Mouse (Mus musculus) forebrain, embryonic 11.5 days (tissue): Measurements from ENCODE around the gene BC048562. TPM values are rescaled to one million over a fixed set of nuclear protein-coding genes. Genes with fewer than 3 reads are reported as not detected.
A peak's percentile ranks its signal among the peaks of the same experiment; 100 is the strongest.

Source experiments
- ATAC-seq: fragments of 200-750 bp; cut with Nextera tagmentation; replicated peaks from 2 replicates; pipeline ENCODE4 v1.8.0; 2017; ENCODE audit warnings: moderate TSS enrichment; ENCODE audit not compliant: low FRiP score
- DNase-seq: peaks from one replicate; pipeline ENCODE4 v3.0.0-alpha.2; 2017; ENCODE audit warnings: low spot score
- H3K27ac ChIP-seq: fragments of 300-500 bp; sonication (generic); 2 replicates; pipeline ENCODE4 v1.5.1; 2014; ENCODE audit warnings: low read depth, low read length
- H3K27me3 ChIP-seq: fragments of 300-500 bp; sonication (generic); 2 replicates; pipeline ENCODE4 v1.6.1; 2014; ENCODE audit warnings: mild to moderate bottlenecking, low read length, mixed read lengths; ENCODE audit not compliant: control insufficient read depth, insufficient read depth
- H3K36me3 ChIP-seq: fragments of 300-500 bp; sonication (generic); 2 replicates; pipeline ENCODE4 v1.6.1; 2014; ENCODE audit warnings: mild to moderate bottlenecking, low read length, moderate library complexity, mixed read lengths; ENCODE audit not compliant: control insufficient read depth, insufficient read depth
- H3K4me1 ChIP-seq: fragments of 300-500 bp; sonication (generic); replicated peaks from 2 replicates; pipeline ENCODE4 v1.6.1; 2014; ENCODE audit warnings: low read length, mixed read lengths; ENCODE audit not compliant: control insufficient read depth, insufficient read depth
- H3K4me2 ChIP-seq: fragments of 300-500 bp; sonication (generic); 2 replicates; pipeline ENCODE4 v1.6.1; 2014; ENCODE audit warnings: low read depth, mild to moderate bottlenecking, low read length, moderate library complexity, mixed read lengths; ENCODE audit not compliant: severe bottlenecking
- H3K4me3 ChIP-seq: fragments of 300-500 bp; sonication (generic); 2 replicates; pipeline ENCODE4 v1.5.1; 2014; ENCODE audit warnings: low read depth, low read length
- H3K9ac ChIP-seq: fragments of 300-500 bp; sonication (generic); 2 replicates; pipeline ENCODE4 v1.6.1; 2014; ENCODE audit warnings: low read length
- H3K9me3 ChIP-seq: fragments of 300-500 bp; sonication (generic); 2 replicates; pipeline ENCODE4 v1.6.1; 2016; ENCODE audit warnings: low read length, mixed read lengths; ENCODE audit not compliant: control insufficient read depth
- WGBS: fragments of 180-500 bp; shearing (Covaris S2); extraction: QIAGEN DNeasy Blood & Tissue Kit; methylation state at CpG from one replicate; pipeline ENCODE4 v1.1.7; 2014; 5-methylcytosine and 5-hydroxymethylcytosine counted together
- polyA plus RNA-seq: library from polyadenylated mRNA; unstranded; fragments of >200 nt; fragmentation: Nextera tagmentation; extraction: Ambion mirVana; gene quantifications from 2 replicates; pipeline ENCODE4 v1.2.1, GENCODE M21; 2014

BC048562 gene
- polyA plus RNA-seq, 1 experiment from 2014 or later: not detected

GRCm38 (mm10) chr9:108479721-108480351 lies 43.6 kb downstream of the BC048562 start, which contains the start of gene Lamb2:
Gene Lamb2, plus strand, starts transcription at chr9:108479736.
- Histone ChIP-seq H3K9me3 (no peaks in the 10 kb centered on the region), H3K27ac (peak within 1 kb of the TSS; percentile 79), H3K4me3 (peak within 1 kb of the TSS; percentile 44), H3K36me3 (peaks cover 4% of the 10 kb centered on the region), H3K4me1 (peaks cover 13% of the 10 kb centered on the region; the same call in 1 of the 2 replicates), H3K4me2 (peak within 1 kb of the TSS; percentile 68), H3K27me3 (no peaks in the 10 kb centered on the region), H3K9ac (peak within 1 kb of the TSS; percentile 73)
- WGBS: 8% methylated on average over 10 of the region's 10 CpGs
- ATAC-seq (peak; percentile 68), DNase-seq (peak; percentile 64)

- 94% methylated on average over 28 of the region's 28 CpGs for WGBS
- H3K9ac ChIP-seq: no peak overlapping the region
- no peak for ATAC-seq
- no peak overlapping the region for H3K4me2 ChIP-seq
- no peak overlapping the region for H3K27ac ChIP-seq
- no peak overlapping the region for H3K4me3 ChIP-seq
- no peak for DNase-seq
- H3K4me1 ChIP-seq: peaks cover 13% of the 10 kb centered on the region; the same call in 1 of the 2 replicates
- H3K9me3 ChIP-seq: no peaks in the 10 kb centered on the region
- H3K27me3 ChIP-seq: no peaks in the 10 kb centered on the region
- H3K36me3 ChIP-seq: peaks cover 4% of the 10 kb centered on the region
Measured at GRCm38 (mm10) chr9:108480813-108481519, 44.7 kb downstream of the BC048562 start.

- Histone ChIP-seq H3K27me3 (no peaks in the 10 kb centered on the region), H3K9ac (no peak overlapping the region), H3K4me3 (no peak overlapping the region), H3K4me2 (no peak overlapping the region), H3K9me3 (no peaks in the 10 kb centered on the region), H3K4me1 (peaks cover 13% of the 10 kb centered on the region; the same call in 1 of the 2 replicates), H3K36me3 (peaks cover 4% of the 10 kb centered on the region), H3K27ac (no peak overlapping the region)
- DNase-seq (no peak), ATAC-seq (no peak)
- WGBS: 91% methylated on average over 19 of the region's 19 CpGs
Measured at GRCm38 (mm10) chr9:108481520-108482210, 45.4 kb downstream of the BC048562 start.

- H3K4me2 ChIP-seq: no peak overlapping the region
- H3K27me3 ChIP-seq: no peaks in the 10 kb centered on the region
- no peak overlapping the region for H3K4me3 ChIP-seq
- no peak overlapping the region for H3K27ac ChIP-seq
- peaks cover 13% of the 10 kb centered on the region; the same call in 1 of the 2 replicates for H3K4me1 ChIP-seq
- 94% methylated on average over 18 of the region's 18 CpGs for WGBS
- H3K36me3 ChIP-seq: peaks cover 4% of the 10 kb centered on the region
- ATAC-seq (no peak), DNase-seq (no peak)
- H3K9me3 ChIP-seq: no peaks in the 10 kb centered on the region
- no peak overlapping the region for H3K9ac ChIP-seq
Measured at GRCm38 (mm10) chr9:108483051-108483790, 46.9 kb downstream of the BC048562 start.

GRCm38 (mm10) chr9:108484021-108484420 lies 47.7 kb downstream of the BC048562 start:
- Histone ChIP-seq H3K4me3 (no peak overlapping the region), H3K9ac (no peak overlapping the region), H3K27me3 (no peaks in the 10 kb centered on the region), H3K27ac (no peak overlapping the region), H3K36me3 (peaks cover 4% of the 10 kb centered on the region), H3K4me2 (no peak overlapping the region), H3K9me3 (no peaks in the 10 kb centered on the region), H3K4me1 (peaks cover 8% of the 10 kb centered on the region; the same call in 1 of the 2 replicates)
- ATAC-seq (no peak), DNase-seq (no peak)
- WGBS: 95% methylated on average over 15 of the region's 15 CpGs

GRCm38 (mm10) chr9:108485301-108485875 lies 49.1 kb downstream of the BC048562 start:
- no peak overlapping the region for H3K4me2 ChIP-seq
- no peak for DNase-seq
- no peaks in the 10 kb centered on the region for H3K9me3 ChIP-seq
- H3K4me3 ChIP-seq: no peak overlapping the region
- H3K27ac ChIP-seq: no peak overlapping the region
- H3K9ac ChIP-seq: no peak overlapping the region
- no peak for ATAC-seq
- H3K4me1 ChIP-seq: peaks cover 7% of the 10 kb centered on the region
- peaks cover 4% of the 10 kb centered on the region for H3K36me3 ChIP-seq
- 92% methylated on average over 19 of the region's 19 CpGs for WGBS
- H3K27me3 ChIP-seq: no peaks in the 10 kb centered on the region

- Histone ChIP-seq H3K4me2 (no peak overlapping the region), H3K27me3 (no peaks in the 10 kb centered on the region), H3K4me1 (peaks cover 12% of the 10 kb centered on the region), H3K9ac (no peak overlapping the region), H3K36me3 (peaks cover 4% of the 10 kb centered on the region), H3K9me3 (no peaks in the 10 kb centered on the region), H3K27ac (no peak overlapping the region), H3K4me3 (no peak overlapping the region)
- ATAC-seq (no peak), DNase-seq (no peak)
- WGBS: 95% methylated on average over 8 of the region's 8 CpGs
Measured at GRCm38 (mm10) chr9:108486973-108487530, 50.8 kb downstream of the BC048562 start.

- H3K36me3 ChIP-seq: peaks cover 11% of the 10 kb centered on the region
- H3K4me2 ChIP-seq: no peak overlapping the region
- WGBS: 96% methylated on average over 17 of the region's 17 CpGs
- no peak overlapping the region for H3K27ac ChIP-seq
- H3K27me3 ChIP-seq: no peaks in the 10 kb centered on the region
- no peak overlapping the region for H3K9ac ChIP-seq
- DNase-seq: no peak
- H3K9me3 ChIP-seq: no peaks in the 10 kb centered on the region
- H3K4me3 ChIP-seq: no peak overlapping the region
- H3K4me1 ChIP-seq: peaks cover 14% of the 10 kb centered on the region
- no peak for ATAC-seq
Measured at GRCm38 (mm10) chr9:108488403-108488802, 52.1 kb downstream of the BC048562 start.
